Mouse (Mus musculus) cortical plate, adult 2 months (tissue): Measurements from ENCODE around the gene Myl6.

Source experiments
- CTCF ChIP-seq: fragments of 200-500 bp; IDR thresholded peaks from 2 replicates; pipeline ENCODE4 v1.5.1; 2011; ENCODE audit warnings: mild to moderate bottlenecking, control low read depth, low read length; ENCODE audit not compliant: insufficient read depth; ENCODE audit errors: extremely low read depth
- POLR2A ChIP-seq: fragments of 200-500 bp; IDR thresholded peaks from 2 replicates; pipeline ENCODE4 v1.6.1; 2011; ENCODE audit warnings: mild to moderate bottlenecking, low read length, control low read depth; ENCODE audit not compliant: insufficient read depth; ENCODE audit errors: extremely low read depth

DNA sequence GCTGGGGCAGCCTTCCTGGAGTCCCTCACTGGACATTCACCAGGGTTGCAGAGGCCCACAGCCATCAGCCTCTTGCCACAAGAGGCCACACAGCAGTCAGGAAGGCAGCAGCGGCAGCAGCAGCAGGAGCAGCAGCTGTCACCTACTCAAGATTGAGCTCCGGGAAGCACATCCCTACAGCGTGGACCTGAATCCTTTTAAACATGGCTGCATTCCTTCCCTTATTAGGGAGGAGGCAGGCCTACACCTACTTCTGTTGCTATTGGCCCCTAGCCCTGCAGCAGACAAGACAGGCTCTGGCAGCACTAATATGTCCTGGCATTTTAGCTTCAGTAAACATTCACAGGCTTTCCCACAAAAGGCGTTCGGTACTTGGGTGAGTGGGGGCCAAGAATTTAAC is 3.7 kb downstream of the Myl6 start:
- TF ChIP-seq POLR2A (no peak), CTCF (no peak)
